Mouse (Mus musculus): ENCODE data around the gene Mical3. TPM values are rescaled to one million over a fixed set of nuclear protein-coding genes. Genes with fewer than 3 reads are reported as not detected.

Gene Mical3
- polyA plus RNA-seq, 1 experiment from 2014 or later = 11.9 TPM

DNA sequence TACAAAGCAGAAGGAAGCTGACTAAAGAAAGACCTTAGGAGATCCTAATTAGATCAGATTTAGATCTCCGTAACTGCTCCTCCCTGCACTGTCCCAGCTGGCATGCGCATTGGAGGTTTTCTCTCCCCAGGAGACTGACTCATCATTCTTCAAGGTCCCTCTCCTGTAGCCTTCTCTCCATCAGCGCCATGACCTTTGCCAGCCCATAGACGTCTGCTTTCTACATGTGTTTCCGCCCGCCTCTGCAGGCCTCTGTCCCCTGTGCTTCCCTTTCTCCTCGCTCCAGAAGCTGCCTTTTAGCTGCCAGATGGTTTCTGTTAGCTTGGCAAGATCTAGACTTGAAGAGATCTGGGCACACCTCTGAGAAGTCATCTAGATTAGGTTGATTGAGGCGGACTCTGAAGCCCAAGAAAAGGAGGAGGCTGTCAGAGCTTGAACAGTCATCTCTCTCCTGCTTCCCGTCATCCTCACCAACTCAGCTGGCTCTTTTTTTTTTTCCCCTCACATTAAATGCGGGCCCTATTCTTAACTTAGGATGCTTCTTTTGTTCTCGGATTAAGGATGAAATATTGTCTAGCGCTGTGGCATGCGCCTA is 14.3 kb upstream of the Mical3 start:
- no peaks in the 10 kb centered on the region for H3K36me3 ChIP-seq
- no peak for ATAC-seq (ENCODE audit: insufficient number of reproducible peaks, insufficient read depth, low FRiP score, low TSS enrichment)
- no peak overlapping the region for H3K9ac ChIP-seq
- H3K27me3 ChIP-seq = no peaks in the 10 kb centered on the region
- no peaks in the 10 kb centered on the region for H3K9me3 ChIP-seq
- no peak overlapping the region for H3K4me3 ChIP-seq
- H3K4me2 ChIP-seq (replicated peaks) = no peak overlapping the region
- H3K27ac ChIP-seq = peak overlapping the region; percentile 60; the same call in 1 of the 2 replicates
- WGBS = 53% methylated on average over 13 of the region's 13 CpGs
- peaks cover 35% of the 10 kb centered on the region; the same call in 1 of the 2 replicates for H3K4me1 ChIP-seq

DNA sequence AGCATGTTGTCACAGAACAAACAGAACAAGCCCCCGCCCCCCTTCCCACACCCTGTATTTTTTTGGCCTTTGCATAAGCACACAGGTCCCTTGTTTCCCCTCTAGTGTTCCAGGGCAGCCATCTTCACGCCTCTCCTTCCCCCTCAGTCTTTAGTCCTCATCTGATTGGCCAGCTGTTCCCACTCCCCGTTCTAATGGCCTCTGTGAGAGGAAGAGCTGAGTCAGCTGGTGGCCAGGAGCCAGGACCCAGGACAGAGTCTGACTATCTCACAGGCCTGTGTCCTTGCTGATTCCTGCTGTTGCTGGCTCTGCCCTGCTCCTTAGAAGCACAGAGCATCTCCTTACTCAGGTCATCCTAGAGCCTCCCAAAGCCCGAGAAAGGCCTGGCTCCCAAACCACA is 13.3 kb upstream of the Mical3 start:
- 71% methylated on average over 4 of the region's 4 CpGs for WGBS
- no peak for ATAC-seq (ENCODE audit: insufficient number of reproducible peaks, insufficient read depth, low FRiP score, low TSS enrichment)
- H3K4me3 ChIP-seq = no peak overlapping the region

DNA sequence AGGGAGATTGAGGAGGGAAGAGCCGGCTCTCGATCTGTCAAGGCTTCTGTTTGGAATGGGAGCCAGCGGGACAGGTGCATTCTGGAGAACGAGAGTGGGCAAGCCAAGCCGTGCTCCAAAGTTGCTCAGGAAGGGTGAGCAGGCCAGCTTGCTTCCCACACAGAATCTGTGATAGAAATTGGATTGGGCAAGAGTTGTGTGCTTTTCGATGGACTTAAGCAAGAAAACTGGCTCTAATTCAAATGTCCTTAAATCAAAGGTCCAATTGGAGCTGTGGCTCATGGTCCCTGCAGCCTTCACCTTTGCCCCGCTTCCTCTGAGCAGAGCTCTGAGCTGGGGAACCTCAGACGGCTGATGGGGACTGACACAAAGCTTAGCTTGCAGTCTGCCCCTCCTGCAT is 12.6 kb upstream of the Mical3 start:
- Histone ChIP-seq H3K4me3 (no peak overlapping the region), H3K4me2 (replicated peaks) (no peak overlapping the region), H3K4me1 (peaks cover 27% of the 10 kb centered on the region; the same call in 1 of the 2 replicates), H3K9me3 (no peaks in the 10 kb centered on the region), H3K36me3 (no peaks in the 10 kb centered on the region), H3K9ac (no peak overlapping the region), H3K27ac (no peak overlapping the region), H3K27me3 (no peaks in the 10 kb centered on the region)
- 85% methylated on average over 8 of the region's 8 CpGs for WGBS
- no peak for ATAC-seq (ENCODE audit: insufficient number of reproducible peaks, insufficient read depth, low FRiP score, low TSS enrichment)

More for the DNA sequence above, 13.3 kb upstream of the Mical3 start:
- H3K4me2 ChIP-seq (replicated peaks) = no peak overlapping the region
- no peak overlapping the region for H3K9ac ChIP-seq
- no peak overlapping the region for H3K27ac ChIP-seq
- no peaks in the 10 kb centered on the region for H3K27me3 ChIP-seq
- peaks cover 32% of the 10 kb centered on the region; the same call in 1 of the 2 replicates for H3K4me1 ChIP-seq
- H3K9me3 ChIP-seq = no peaks in the 10 kb centered on the region
- no peaks in the 10 kb centered on the region for H3K36me3 ChIP-seq

DNA sequence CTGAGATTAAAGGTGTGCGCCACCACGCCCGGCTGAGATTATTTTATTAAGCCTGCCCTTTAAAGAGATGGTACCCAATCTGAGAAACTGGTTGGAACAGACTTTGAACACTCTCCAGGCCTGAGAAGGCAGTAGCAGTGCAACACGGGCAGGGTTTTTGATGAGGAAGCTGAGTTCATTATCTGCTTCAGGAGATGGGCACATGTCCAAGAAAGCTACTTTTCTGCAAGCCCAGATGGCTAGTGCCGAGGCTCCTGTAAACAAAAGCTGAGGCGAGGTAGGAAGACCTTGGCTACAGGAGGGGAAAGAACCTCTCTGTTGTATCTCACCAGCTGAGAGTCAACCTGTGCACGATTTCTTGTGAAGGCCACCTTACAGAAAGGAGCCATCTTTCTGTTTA is 11.5 kb upstream of the Mical3 start:
- H3K9ac ChIP-seq = no peak overlapping the region
- no peaks in the 10 kb centered on the region for H3K36me3 ChIP-seq
- H3K4me1 ChIP-seq = peaks cover 17% of the 10 kb centered on the region; the same call in 1 of the 2 replicates
- no peak for ATAC-seq (ENCODE audit: insufficient number of reproducible peaks, insufficient read depth, low FRiP score, low TSS enrichment)
- H3K27ac ChIP-seq = no peak overlapping the region
- no peaks in the 10 kb centered on the region for H3K27me3 ChIP-seq
- H3K4me3 ChIP-seq = no peak overlapping the region
- H3K9me3 ChIP-seq = no peaks in the 10 kb centered on the region
- H3K4me2 ChIP-seq (replicated peaks) = no peak overlapping the region
- 85% methylated on average over 7 of the region's 7 CpGs for WGBS

DNA sequence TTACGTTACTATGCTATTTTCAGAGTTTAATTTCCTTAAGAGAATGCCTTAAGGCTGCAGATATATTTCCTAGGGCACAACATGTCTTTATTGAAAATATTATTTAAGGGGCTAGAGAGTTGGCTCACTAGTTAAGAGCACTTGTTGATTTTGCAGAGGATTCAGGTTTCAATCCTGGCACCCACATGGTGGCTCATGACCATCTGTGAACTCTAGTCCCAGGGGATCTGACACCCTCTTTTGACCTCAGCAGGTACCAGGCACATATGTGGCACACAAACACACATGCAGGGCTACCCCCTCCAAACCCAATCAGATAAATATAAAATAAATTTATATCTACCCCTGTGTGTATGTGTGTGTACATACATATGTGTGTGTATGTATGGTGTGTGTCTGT is 8.5 kb upstream of the Mical3 start:
- ATAC-seq (ENCODE audit: insufficient number of reproducible peaks, insufficient read depth, low FRiP score, low TSS enrichment) = no peak
- Histone ChIP-seq H3K4me2 (replicated peaks) (no peak overlapping the region), H3K4me3 (no peak overlapping the region), H3K9ac (no peak overlapping the region), H3K27me3 (no peaks in the 10 kb centered on the region), H3K36me3 (no peaks in the 10 kb centered on the region), H3K4me1 (no peaks in the 10 kb centered on the region), H3K27ac (no peak overlapping the region), H3K9me3 (no peaks in the 10 kb centered on the region)
- 86% methylated on average over 1 of the region's 1 CpGs for WGBS

DNA sequence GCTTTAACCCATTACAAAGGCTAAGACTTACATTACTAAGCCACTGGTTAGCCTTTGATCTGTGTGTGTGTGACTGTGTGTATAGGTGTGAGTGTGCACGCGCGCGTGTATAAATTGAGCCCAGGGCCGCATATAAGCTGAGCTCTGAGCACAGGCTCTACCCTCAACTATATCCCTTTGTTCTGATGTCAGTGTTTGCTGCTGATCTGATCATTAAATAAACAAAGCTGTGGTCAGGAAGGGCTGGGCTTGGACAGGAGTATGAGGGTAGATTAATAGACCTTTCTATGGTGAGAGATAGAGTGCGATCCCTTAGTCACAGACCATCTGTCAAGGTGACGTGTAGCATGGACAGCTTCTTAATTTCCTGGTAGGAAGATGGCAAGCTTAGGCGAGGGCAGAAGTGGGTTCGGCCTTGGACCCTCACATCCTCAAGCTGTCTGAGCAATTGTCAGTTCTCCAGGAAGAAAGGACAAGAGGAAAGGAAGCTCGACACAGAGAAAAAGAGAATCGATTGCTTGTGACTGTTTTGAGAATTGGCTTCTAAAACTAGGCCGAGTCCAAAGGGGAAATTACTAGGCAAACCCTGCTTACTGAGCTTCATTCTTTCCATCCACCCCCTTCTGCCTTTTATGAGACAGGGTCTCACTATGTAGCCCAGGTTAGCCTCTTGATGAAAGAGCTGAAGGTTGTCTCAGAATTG is 7.7 kb upstream of the Mical3 start:
- H3K4me1 ChIP-seq = no peaks in the 10 kb centered on the region
- no peak overlapping the region for H3K4me3 ChIP-seq
- 88% methylated on average over 12 of the region's 12 CpGs for WGBS
- H3K27me3 ChIP-seq = no peaks in the 10 kb centered on the region
- no peak overlapping the region for H3K9ac ChIP-seq
- no peak for ATAC-seq (ENCODE audit: insufficient number of reproducible peaks, insufficient read depth, low FRiP score, low TSS enrichment)
- no peaks in the 10 kb centered on the region for H3K36me3 ChIP-seq
- no peak overlapping the region for H3K4me2 ChIP-seq (replicated peaks)
- H3K27ac ChIP-seq = no peak overlapping the region
- no peaks in the 10 kb centered on the region for H3K9me3 ChIP-seq

DNA sequence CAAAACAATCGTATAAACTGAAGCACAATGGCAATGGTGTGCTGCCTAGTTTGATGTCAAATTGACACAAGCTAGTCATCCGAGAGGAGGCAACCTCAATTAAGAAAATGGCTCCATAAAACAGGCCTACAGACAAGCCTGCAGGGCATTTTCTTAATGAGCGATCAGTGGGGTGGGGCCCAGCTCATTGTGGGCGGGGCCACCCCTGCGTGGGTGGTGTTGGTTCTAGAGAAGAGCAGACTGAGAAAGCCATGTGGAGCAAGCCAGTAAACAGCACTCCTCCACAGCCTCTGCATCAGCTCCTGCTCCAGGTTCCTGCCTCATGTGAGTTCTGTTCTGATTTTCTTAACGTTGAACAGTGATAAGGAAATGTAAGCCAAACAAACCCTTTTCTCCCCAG is 6.4 kb upstream of the Mical3 start:
- Histone ChIP-seq H3K9ac (no peak overlapping the region), H3K4me3 (no peak overlapping the region), H3K36me3 (no peaks in the 10 kb centered on the region), H3K27me3 (0 out of 2 replicates have a peak, but pooled peaks cover 5% of the 10 kb centered on the region), H3K4me1 (no peaks in the 10 kb centered on the region), H3K4me2 (replicated peaks) (no peak overlapping the region), H3K27ac (no peak overlapping the region), H3K9me3 (no peaks in the 10 kb centered on the region)
- no peak for ATAC-seq (ENCODE audit: insufficient number of reproducible peaks, insufficient read depth, low FRiP score, low TSS enrichment)
- WGBS = 56% methylated on average over 6 of the region's 6 CpGs

DNA sequence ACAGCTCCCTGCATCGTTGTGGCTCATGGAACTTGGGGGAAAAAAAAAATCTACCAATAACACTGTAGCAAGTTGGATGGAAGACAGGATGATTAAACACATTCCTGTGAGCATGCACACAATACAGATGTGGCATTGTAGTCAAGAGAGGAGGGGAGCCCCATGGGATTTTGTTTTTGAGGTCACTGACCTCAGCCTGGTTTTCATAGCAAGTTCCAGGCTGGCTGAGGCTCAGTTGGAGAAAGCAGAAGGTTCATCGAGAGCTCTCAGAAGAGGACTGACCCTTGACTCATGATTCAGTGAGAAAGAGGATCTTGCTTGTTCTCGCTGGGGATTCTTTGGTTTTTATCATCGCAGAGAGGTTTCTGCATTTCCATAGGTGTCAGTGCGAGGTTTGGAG is 4.1 kb upstream of the Mical3 start:
- peaks cover 10% of the 10 kb centered on the region for H3K4me1 ChIP-seq
- no peaks in the 10 kb centered on the region for H3K36me3 ChIP-seq
- no peak overlapping the region for H3K27ac ChIP-seq
- H3K4me3 ChIP-seq = no peak overlapping the region
- H3K4me2 ChIP-seq (replicated peaks) = no peak overlapping the region
- no peak overlapping the region for H3K9ac ChIP-seq
- no peak for ATAC-seq (ENCODE audit: insufficient number of reproducible peaks, insufficient read depth, low FRiP score, low TSS enrichment)
- H3K9me3 ChIP-seq = no peaks in the 10 kb centered on the region
- peaks cover 19% of the 10 kb centered on the region for H3K27me3 ChIP-seq
- WGBS = 42% methylated on average over 5 of the region's 5 CpGs

DNA sequence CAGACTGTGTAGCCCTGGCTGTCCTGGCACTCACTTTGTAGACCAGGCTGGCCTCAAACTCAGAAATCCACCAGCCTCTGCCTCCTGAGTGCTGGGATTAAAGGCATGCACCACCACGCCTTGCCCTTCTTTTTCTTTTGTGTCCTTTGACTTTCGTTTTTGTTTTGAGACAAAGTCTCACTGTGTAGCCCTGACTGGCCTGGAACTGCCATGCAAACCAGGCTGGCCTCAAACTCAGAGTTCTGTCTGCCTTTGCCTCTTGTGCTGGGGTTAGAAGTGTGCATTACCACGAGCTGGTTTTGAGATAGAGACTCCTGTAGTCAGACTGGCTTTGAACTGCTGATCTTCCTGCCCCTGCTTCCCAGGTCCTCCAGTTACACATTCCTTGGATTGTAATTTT is 3.5 kb upstream of the Mical3 start:
- ATAC-seq (ENCODE audit: insufficient number of reproducible peaks, insufficient read depth, low FRiP score, low TSS enrichment) = no peak
- 26% methylated on average over 3 of the region's 3 CpGs for WGBS
- H3K9me3 ChIP-seq = no peaks in the 10 kb centered on the region

DNA sequence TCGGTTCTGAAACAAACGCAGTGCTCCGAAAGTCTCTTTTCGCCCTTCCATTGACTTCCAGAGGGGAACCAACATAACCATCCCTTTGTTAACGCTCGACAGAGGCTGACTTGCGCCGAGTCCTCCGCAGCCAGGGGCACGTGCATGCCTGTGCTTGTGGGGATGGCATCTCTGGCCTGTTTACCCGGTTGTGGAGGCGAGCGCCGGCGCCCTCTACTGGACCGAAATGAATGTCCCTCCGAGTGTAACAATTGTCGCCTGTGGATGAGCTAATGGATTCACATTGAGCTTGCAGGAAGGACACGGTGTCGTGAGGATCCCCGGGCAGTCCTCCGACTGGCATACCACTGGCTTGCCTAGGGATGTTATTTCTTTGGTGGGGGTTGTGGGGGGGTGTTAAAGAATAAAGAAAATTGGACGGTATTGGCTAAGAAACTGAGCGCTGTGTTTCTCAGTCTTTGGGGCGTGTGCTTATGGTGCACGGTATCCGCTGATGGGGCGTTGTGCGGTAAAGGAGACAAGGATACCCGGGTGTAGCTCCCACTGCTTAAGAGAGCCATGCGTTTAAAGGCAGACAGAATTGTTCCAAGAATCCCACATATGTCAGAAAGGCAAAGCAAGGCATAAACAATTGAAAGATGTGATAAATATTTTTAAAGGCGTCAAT is 627 bp downstream of the Mical3 start:
- peaks cover 19% of the 10 kb centered on the region for H3K27me3 ChIP-seq
- peak overlapping the region; percentile 52 for H3K9ac ChIP-seq
- H3K27ac ChIP-seq = no peak overlapping the region
- peak overlapping the region; percentile 40 for H3K4me3 ChIP-seq
- no peaks in the 10 kb centered on the region for H3K36me3 ChIP-seq
- ATAC-seq (ENCODE audit: insufficient number of reproducible peaks, insufficient read depth, low FRiP score, low TSS enrichment) = peak; percentile 89
- H3K4me1 ChIP-seq = peaks cover 10% of the 10 kb centered on the region
- H3K4me2 ChIP-seq (replicated peaks) = peak overlapping the region; percentile 78
- under 1% methylated on average over 32 of the region's 32 CpGs for WGBS
- H3K9me3 ChIP-seq = no peaks in the 10 kb centered on the region

More for the DNA sequence above, 3.5 kb upstream of the Mical3 start:
- Histone ChIP-seq H3K4me1 (peaks cover 10% of the 10 kb centered on the region), H3K27me3 (peaks cover 19% of the 10 kb centered on the region), H3K4me2 (replicated peaks) (no peak overlapping the region), H3K36me3 (no peaks in the 10 kb centered on the region), H3K9ac (no peak overlapping the region), H3K27ac (no peak overlapping the region), H3K4me3 (no peak overlapping the region)

DNA sequence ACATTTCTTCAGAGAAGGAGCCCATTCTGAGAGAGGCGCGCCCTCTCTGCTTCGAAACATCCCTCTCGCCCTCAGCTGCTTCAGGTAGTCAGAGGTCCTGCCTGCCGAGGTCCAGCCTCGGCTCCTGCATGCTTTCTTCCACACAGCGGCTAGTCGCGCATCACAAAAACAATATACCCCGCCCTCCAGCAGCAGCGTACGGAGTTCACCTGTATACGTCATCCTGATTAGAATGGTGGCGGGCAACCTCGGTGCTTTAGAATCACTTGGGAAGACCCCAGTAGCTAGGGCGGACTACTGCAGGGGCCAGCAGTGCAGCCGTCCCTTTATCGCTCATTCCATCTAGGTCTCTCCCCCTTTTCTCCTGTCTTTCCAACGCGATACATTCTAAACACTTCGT is 1.3 kb downstream of the Mical3 start:
- Histone ChIP-seq H3K4me2 (replicated peaks) (peak overlapping the region; percentile 78), H3K4me3 (peak overlapping the region; percentile 40), H3K36me3 (no peaks in the 10 kb centered on the region), H3K4me1 (peaks cover 10% of the 10 kb centered on the region), H3K27me3 (peaks cover 19% of the 10 kb centered on the region), H3K27ac (no peak overlapping the region), H3K9me3 (no peaks in the 10 kb centered on the region), H3K9ac (peak overlapping the region; percentile 52)
- ATAC-seq (ENCODE audit: insufficient number of reproducible peaks, insufficient read depth, low FRiP score, low TSS enrichment) = 0 out of 2 replicates have a peak, but pooled peaks have one; percentile 48
- 7% methylated on average over 21 of the region's 21 CpGs for WGBS

DNA sequence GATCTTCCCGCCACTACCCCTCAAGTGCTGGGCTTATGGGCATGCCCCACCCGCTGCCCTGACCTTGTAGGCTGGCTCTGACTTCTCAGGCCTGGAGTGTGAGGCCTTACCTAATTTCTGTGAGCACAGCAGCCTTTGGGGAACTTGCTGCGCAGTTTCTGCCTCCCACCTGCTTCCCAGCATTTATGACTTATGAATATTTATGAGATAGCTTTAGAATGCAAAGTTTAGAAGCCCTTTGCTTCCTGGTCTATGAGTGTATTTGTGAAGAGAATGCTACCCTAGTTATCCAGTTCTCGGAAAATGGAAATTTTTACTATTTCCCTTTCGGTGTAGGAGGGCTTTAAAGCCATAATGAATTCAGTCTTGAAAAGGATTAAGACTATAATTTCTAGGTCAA is 2.1 kb downstream of the Mical3 start:
- H3K4me2 ChIP-seq (replicated peaks) = no peak overlapping the region
- no peaks in the 10 kb centered on the region for H3K36me3 ChIP-seq
- WGBS = 83% methylated on average over 5 of the region's 5 CpGs
- ATAC-seq (ENCODE audit: insufficient number of reproducible peaks, insufficient read depth, low FRiP score, low TSS enrichment) = no peak
- no peak overlapping the region for H3K27ac ChIP-seq
- no peaks in the 10 kb centered on the region for H3K9me3 ChIP-seq
- peaks cover 19% of the 10 kb centered on the region for H3K27me3 ChIP-seq
- no peak overlapping the region for H3K9ac ChIP-seq
- H3K4me1 ChIP-seq = peaks cover 10% of the 10 kb centered on the region
- H3K4me3 ChIP-seq = no peak overlapping the region

Measured in embryonic facial prominence, embryonic 12.5 days (tissue).